Mouse (Mus musculus) stomach, postnatal 0 days (tissue): Measurements from ENCODE around the gene N4bp2l2.

Source experiments
- CTCF ChIP-seq: IDR thresholded peaks from 2 replicates; pipeline ENCODE4 v1.5.1; 2016; ENCODE audit warnings: antibody characterized with exemption, low read depth, mild to moderate bottlenecking, moderate library complexity
- EP300 ChIP-seq: optimal IDR thresholded peaks from 2 replicates; pipeline ENCODE3; 2016; ENCODE audit warnings: antibody characterized with exemption

DNA sequence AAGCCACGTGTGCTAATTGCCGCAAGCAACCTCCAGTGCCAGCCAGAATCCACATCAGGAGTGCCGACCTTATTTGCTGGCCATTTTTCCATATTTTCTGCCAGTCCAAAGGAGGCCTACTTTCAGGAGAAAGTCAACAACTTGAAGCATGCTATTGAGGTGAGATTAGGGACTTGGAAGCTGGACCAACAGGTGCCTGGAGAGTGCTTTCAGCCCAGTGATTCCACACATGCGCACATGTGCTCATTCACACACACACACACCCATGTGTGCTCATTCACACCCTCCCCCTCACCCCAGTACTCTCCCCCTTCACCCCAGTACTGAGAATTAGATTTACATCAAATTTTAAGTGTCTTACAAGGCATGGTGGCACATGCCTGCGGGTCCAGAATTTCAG lies 99.0 kb downstream of the N4bp2l2 start:
- TF ChIP-seq EP300 (no peak), CTCF (no peak)
